In the genomic region with DNA sequence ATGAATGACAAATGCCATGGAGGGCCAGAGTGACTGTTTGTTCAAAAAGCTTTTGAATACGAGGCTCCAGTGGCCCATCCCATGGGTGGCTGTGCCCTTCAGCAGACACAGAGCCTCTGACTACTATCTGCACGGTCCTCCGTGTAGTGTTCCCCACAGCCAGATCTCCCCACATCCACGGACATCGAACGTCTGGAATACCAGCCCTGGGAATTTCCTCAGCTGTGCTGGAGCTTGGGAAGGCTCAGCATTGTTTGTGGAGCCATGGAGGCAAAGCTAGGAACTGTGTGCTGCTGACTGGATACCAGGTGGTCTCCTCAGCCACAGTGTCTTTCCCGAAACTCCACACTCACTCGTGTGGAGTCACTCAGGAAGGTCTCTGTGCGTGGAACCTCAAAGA, we compare ENCODE assay signal across 10 mouse cellular contexts. TPM values are rescaled to one million over a fixed set of nuclear protein-coding genes. Genes with fewer than 3 reads are reported as not detected.
DNase-seq lines count a peak whose midpoint lies in the region; ATAC-seq lines count a peak whose summit lies in the region.
"Had no signal": no experiment of that assay in that cellular context is flagged by ENCODE, and none has a peak within 500 bp of the region (broad histone marks: within the 10 kb centered on the region; RNA-seq: fewer than 3 reads in every experiment).

No protein-coding gene starts in this region.

- no peak for DNase-seq in hindbrain, embryonic 10.5 days (ENCODE audit: low spot score)
- DNase-seq in embryonic facial prominence, embryonic 10.5 days (ENCODE audit: low spot score): no peak
- DNase-seq in gastrocnemius, postnatal 10 days: no peak
- DNase-seq: adrenal gland, adult 8-10 months; thymus, adult 2 months had no signal

- 10% methylated on average over 9 of the region's 9 CpGs for WGBS in hindbrain, embryonic 10.5 days
- 18% methylated on average over 9 of the region's 9 CpGs for WGBS in hindbrain, embryonic 16.5 days
- 18% methylated on average over 9 of the region's 9 CpGs for WGBS in embryonic facial prominence, embryonic 10.5 days
- 28% methylated on average over 9 of the region's 9 CpGs for WGBS in stomach, embryonic 15.5 days

- H3K27me3 ChIP-seq in hindbrain, embryonic 10.5 days (ENCODE audit: insufficient read depth, poor library complexity, severe bottlenecking): peaks cover 32% of the 10 kb centered on the region
- no peaks in the 10 kb centered on the region for H3K27me3 ChIP-seq in hindbrain, embryonic 16.5 days (replicated peaks; ENCODE audit: control insufficient read depth, insufficient read depth, low read length)
- H3K27me3 ChIP-seq in megakaryocyte, embryonic 14.5 days (replicated peaks): no peaks in the 10 kb centered on the region
- H3K27me3 ChIP-seq in embryonic facial prominence, embryonic 10.5 days (replicated peaks; ENCODE audit: low read depth, poor library complexity, severe bottlenecking): peaks cover 5% of the 10 kb centered on the region
- H3K27me3 ChIP-seq in stomach, embryonic 15.5 days (replicated peaks): no peaks in the 10 kb centered on the region

- no peak overlapping the region for H3K9ac ChIP-seq in hindbrain, embryonic 16.5 days (ENCODE audit: low read depth, low read length)
- no peak overlapping the region for H3K9ac ChIP-seq in stomach, embryonic 15.5 days
- H3K9ac ChIP-seq: hindbrain, embryonic 13.5 days had no signal

- H3K27ac ChIP-seq in hindbrain, embryonic 10.5 days: peak overlapping the region; percentile 81
- H3K27ac ChIP-seq in hindbrain, embryonic 16.5 days (ENCODE audit: low read depth, low read length): no peak overlapping the region
- peak overlapping the region; percentile 74 for H3K27ac ChIP-seq in embryonic facial prominence, embryonic 10.5 days (replicated peaks)
- peak overlapping the region; percentile 36; the same call in 1 of the 2 replicates for H3K27ac ChIP-seq in stomach, embryonic 15.5 days
- H3K27ac ChIP-seq: hindbrain, embryonic 13.5 days had no signal

- H3K36me3 ChIP-seq in hindbrain, embryonic 10.5 days: no peaks in the 10 kb centered on the region
- H3K36me3 ChIP-seq in hindbrain, embryonic 16.5 days (ENCODE audit: control insufficient read depth, insufficient read depth, low read length): no peaks in the 10 kb centered on the region
- H3K36me3 ChIP-seq in megakaryocyte, embryonic 14.5 days (replicated peaks; ENCODE audit: low read length): no peaks in the 10 kb centered on the region
- no peaks in the 10 kb centered on the region for H3K36me3 ChIP-seq in embryonic facial prominence, embryonic 10.5 days (replicated peaks)
- no peaks in the 10 kb centered on the region for H3K36me3 ChIP-seq in stomach, embryonic 15.5 days
- H3K36me3 ChIP-seq: hindbrain, embryonic 13.5 days had no signal

- H3K9me3 ChIP-seq in hindbrain, embryonic 10.5 days: no peaks in the 10 kb centered on the region
- no peaks in the 10 kb centered on the region for H3K9me3 ChIP-seq in hindbrain, embryonic 16.5 days (ENCODE audit: control insufficient read depth, low read length)
- H3K9me3 ChIP-seq in megakaryocyte, embryonic 14.5 days: no peaks in the 10 kb centered on the region
- no peaks in the 10 kb centered on the region for H3K9me3 ChIP-seq in embryonic facial prominence, embryonic 10.5 days
- no peaks in the 10 kb centered on the region for H3K9me3 ChIP-seq in stomach, embryonic 15.5 days
- H3K9me3 ChIP-seq: hindbrain, embryonic 13.5 days had no signal

- peaks cover 43% of the 10 kb centered on the region for H3K4me1 ChIP-seq in hindbrain, embryonic 10.5 days (replicated peaks)
- peaks cover 11% of the 10 kb centered on the region for H3K4me1 ChIP-seq in hindbrain, embryonic 16.5 days (ENCODE audit: control insufficient read depth, insufficient read depth, low read depth, low read length)
- H3K4me1 ChIP-seq in megakaryocyte, embryonic 14.5 days: peaks cover 89% of the 10 kb centered on the region
- peaks cover 63% of the 10 kb centered on the region for H3K4me1 ChIP-seq in embryonic facial prominence, embryonic 10.5 days
- H3K4me1 ChIP-seq in stomach, embryonic 15.5 days: peaks cover 13% of the 10 kb centered on the region; the same call in 1 of the 2 replicates

- peak overlapping the region; percentile 13; the same call in 1 of the 2 replicates for H3K4me3 ChIP-seq in hindbrain, embryonic 10.5 days
- no peak overlapping the region for H3K4me3 ChIP-seq in hindbrain, embryonic 16.5 days (ENCODE audit: low read length)
- peak overlapping the region; percentile 69 for H3K4me3 ChIP-seq in megakaryocyte, embryonic 14.5 days (replicated peaks)
- no peak overlapping the region for H3K4me3 ChIP-seq in embryonic facial prominence, embryonic 10.5 days
- H3K4me3 ChIP-seq in stomach, embryonic 15.5 days (replicated peaks): no peak overlapping the region
- H3K4me3 ChIP-seq: hindbrain, embryonic 13.5 days had no signal

- ATAC-seq in hindbrain, embryonic 16.5 days: no peak
- ATAC-seq in megakaryocyte, adult 5-6 weeks (ENCODE audit: poor library complexity, severe bottlenecking): no peak
- peak; percentile 31; the same call in 1 of the 2 replicates for ATAC-seq in stomach, embryonic 15.5 days (ENCODE audit: insufficient read depth, low FRiP score, low read depth)

- H3K4me2 ChIP-seq in hindbrain, embryonic 16.5 days (ENCODE audit: low read length): no peak overlapping the region
- no peak overlapping the region for H3K4me2 ChIP-seq in stomach, embryonic 15.5 days
- H3K4me2 ChIP-seq: hindbrain, embryonic 13.5 days had no signal

RNA-seq across cellular contexts. Expression of a gene that starts 1.1 kb away (rescaled TPM):
- 19.5 and 28.0 TPM in 2 replicates for polyA plus RNA-seq in hindbrain, embryonic 10.5 days (2016; fragmentation: Nextera tagmentation; extraction: Ambion mirVana)
- polyA plus RNA-seq in hindbrain, embryonic 16.5 days (2015; fragmentation: Nextera tagmentation; extraction: Ambion mirVana): 21.1 and 25.5 TPM in 2 replicates
- 75.0 and 110 TPM in 2 replicates for polyA plus RNA-seq in megakaryocyte, embryonic 14.5 days (2012; ENCODE audit: insufficient read depth, low replicate concordance)
- total RNA-seq in megakaryocyte, adult 5-6 weeks (2015): 16.0 and 17.4 TPM in 2 replicates
- total RNA-seq in megakaryocyte, adult 5-6 weeks (2017): 15.3 and 16.5 TPM in 2 replicates
- 30.7 and 31.6 TPM in 2 replicates for polyA plus RNA-seq in embryonic facial prominence, embryonic 10.5 days (2016; fragmentation: Nextera tagmentation; extraction: Ambion mirVana)
- polyA plus RNA-seq in stomach, embryonic 15.5 days (2015; fragmentation: Nextera tagmentation; extraction: Ambion mirVana): 61.8 and 74.1 TPM in 2 replicates
- 10 to 100 TPM; 46.4 to 50.3 TPM for total RNA-seq in gastrocnemius, postnatal 10 days (2021)

Comparison
In these comparisons a context has a peak if more than half of its experiments do, and no peak if none do; other contexts are left out.
1. H3K4me3 ChIP-seq: peak in hindbrain, embryonic 10.5 days (single experiment) and megakaryocyte, embryonic 14.5 days (single experiment); none in hindbrain, embryonic 16.5 days (single experiment), embryonic facial prominence, embryonic 10.5 days (single experiment) and stomach, embryonic 15.5 days (single experiment).